Mouse (Mus musculus) lung, embryonic 16.5 days (tissue): ENCODE measurements at regions not wholly inside any gene's neighbourhood (a gene's known extent, or its start where the extent isn't known, plus 50 kb on each side); places are given as distances from the start of the nearest gene placed in this dataset.

Source experiments
- ATAC-seq: fragments of 200-750 bp; cut with Nextera tagmentation; 2 replicates; pipeline ENCODE4 v1.8.0; 2017; ENCODE audit warnings: low read depth, mild to moderate bottlenecking, moderate library complexity
- H3K27ac ChIP-seq: fragments of 300-500 bp; sonication (generic); 2 replicates; pipeline ENCODE4 v1.5.1; 2014; ENCODE audit warnings: mild to moderate bottlenecking, control low read depth, low read length
- H3K27me3 ChIP-seq: fragments of 300-500 bp; sonication (generic); 2 replicates; pipeline ENCODE4 v1.6.1; 2014; ENCODE audit warnings: low read depth, low read length, mixed read lengths; ENCODE audit not compliant: control insufficient read depth, insufficient read depth
- H3K36me3 ChIP-seq: fragments of 300-500 bp; sonication (generic); 2 replicates; pipeline ENCODE4 v1.6.1; 2014; ENCODE audit warnings: low read length; ENCODE audit not compliant: control insufficient read depth, insufficient read depth
- H3K4me1 ChIP-seq: fragments of 300-500 bp; sonication (generic); replicated peaks from 2 replicates; pipeline ENCODE4 v1.6.1; 2014; ENCODE audit warnings: low read length, mixed read lengths; ENCODE audit not compliant: control insufficient read depth, insufficient read depth
- H3K4me2 ChIP-seq: fragments of 300-500 bp; sonication (generic); 2 replicates; pipeline ENCODE4 v1.6.1; 2014; ENCODE audit warnings: low read depth, low read length, control low read depth
- H3K4me3 ChIP-seq: fragments of 300-500 bp; sonication (generic); 2 replicates; pipeline ENCODE4 v1.5.1; 2014; ENCODE audit warnings: mild to moderate bottlenecking, low read length, control low read depth
- H3K9ac ChIP-seq: fragments of 300-500 bp; sonication (generic); 2 replicates; pipeline ENCODE4 v1.6.1; 2014; ENCODE audit warnings: low read length, control low read depth
- H3K9me3 ChIP-seq: fragments of 300-500 bp; sonication (generic); 2 replicates; pipeline ENCODE4 v1.6.1; 2016; ENCODE audit warnings: low read length; ENCODE audit not compliant: control insufficient read depth
- WGBS: fragments of 180-500 bp; shearing (Covaris S2); extraction: QIAGEN DNeasy Blood & Tissue Kit; methylation state at CpG from one replicate; pipeline ENCODE4 v1.1.7; 2014; 5-methylcytosine and 5-hydroxymethylcytosine counted together

DNA sequence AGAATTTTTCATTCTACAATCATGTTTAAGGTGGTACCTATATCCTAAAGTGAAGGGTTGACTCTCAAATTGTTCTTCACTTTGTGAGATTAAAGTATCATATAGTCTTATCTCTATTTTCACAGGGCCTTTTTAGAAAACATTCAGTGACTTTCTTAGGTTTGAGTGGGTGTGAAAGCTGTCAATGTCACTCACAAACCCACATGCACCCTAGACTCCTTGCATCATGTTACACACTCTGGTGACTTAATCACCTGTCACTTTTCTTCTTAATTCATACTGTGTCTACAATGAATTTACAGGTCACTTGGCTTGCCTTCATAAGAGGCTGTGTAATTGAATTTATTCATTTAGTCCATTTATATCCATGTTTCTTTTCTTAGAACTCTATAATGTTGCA, 1026.8 kb upstream of the Alcam start:
- Histone ChIP-seq H3K4me2 (no peak overlapping the region), H3K9ac (no peak overlapping the region), H3K27me3 (no peaks in the 10 kb centered on the region), H3K4me3 (no peak overlapping the region), H3K36me3 (no peaks in the 10 kb centered on the region), H3K4me1 (no peaks in the 10 kb centered on the region), H3K27ac (no peak overlapping the region), H3K9me3 (no peaks in the 10 kb centered on the region)
- no peak for ATAC-seq

DNA sequence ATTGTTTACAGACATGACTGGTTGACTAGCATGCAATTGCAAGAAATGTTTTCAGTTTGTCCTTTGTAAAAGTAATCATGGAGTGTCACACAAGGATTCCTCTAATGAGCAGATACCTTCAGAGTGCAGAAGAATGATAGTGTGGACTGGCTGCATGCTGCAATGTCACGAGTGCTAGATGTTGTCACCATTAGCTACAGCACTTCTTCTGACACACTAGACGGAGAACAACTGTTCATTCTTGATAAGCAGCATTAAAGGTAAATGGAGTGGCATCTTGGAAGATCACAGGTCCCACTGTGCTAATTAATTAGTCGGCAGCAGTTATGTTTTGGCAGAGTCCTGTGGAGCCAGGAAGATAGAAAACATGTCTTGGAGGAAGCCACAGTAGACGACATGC, 985.6 kb upstream of the Alcam start:
- H3K9me3 ChIP-seq = no peaks in the 10 kb centered on the region
- no peak overlapping the region for H3K4me3 ChIP-seq
- ATAC-seq = no peak
- WGBS = 45% methylated on average over 4 of the region's 4 CpGs
- no peaks in the 10 kb centered on the region for H3K4me1 ChIP-seq
- H3K27ac ChIP-seq = no peak overlapping the region
- H3K4me2 ChIP-seq = no peak overlapping the region
- no peaks in the 10 kb centered on the region for H3K36me3 ChIP-seq
- H3K27me3 ChIP-seq = no peaks in the 10 kb centered on the region
- no peak overlapping the region for H3K9ac ChIP-seq

DNA sequence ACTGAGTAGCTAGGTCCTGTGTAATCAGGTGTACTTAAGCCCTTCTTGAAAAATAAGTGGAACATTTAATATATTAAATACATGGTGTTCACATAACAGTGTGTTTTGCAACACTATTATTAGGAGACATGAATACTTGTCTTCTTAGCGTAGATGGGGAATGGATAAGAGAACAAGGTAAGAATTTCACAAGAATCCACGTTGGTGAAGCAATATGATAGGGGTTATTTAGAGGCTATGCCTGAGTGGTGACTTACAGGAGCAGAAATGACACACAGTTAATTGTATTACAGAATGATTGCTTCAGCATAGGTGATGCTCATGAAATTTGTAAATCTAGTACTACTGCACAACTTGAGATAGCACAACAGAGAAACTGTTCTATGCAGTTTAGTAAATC, 964.5 kb upstream of the Alcam start:
- no peak for ATAC-seq
- H3K4me2 ChIP-seq = no peak overlapping the region
- no peak overlapping the region for H3K27ac ChIP-seq
- H3K9me3 ChIP-seq = no peaks in the 10 kb centered on the region
- H3K27me3 ChIP-seq = no peaks in the 10 kb centered on the region
- 60% methylated on average over 2 of the region's 2 CpGs for WGBS
- no peaks in the 10 kb centered on the region for H3K36me3 ChIP-seq
- H3K4me1 ChIP-seq = no peaks in the 10 kb centered on the region
- H3K9ac ChIP-seq = no peak overlapping the region
- H3K4me3 ChIP-seq = no peak overlapping the region

DNA sequence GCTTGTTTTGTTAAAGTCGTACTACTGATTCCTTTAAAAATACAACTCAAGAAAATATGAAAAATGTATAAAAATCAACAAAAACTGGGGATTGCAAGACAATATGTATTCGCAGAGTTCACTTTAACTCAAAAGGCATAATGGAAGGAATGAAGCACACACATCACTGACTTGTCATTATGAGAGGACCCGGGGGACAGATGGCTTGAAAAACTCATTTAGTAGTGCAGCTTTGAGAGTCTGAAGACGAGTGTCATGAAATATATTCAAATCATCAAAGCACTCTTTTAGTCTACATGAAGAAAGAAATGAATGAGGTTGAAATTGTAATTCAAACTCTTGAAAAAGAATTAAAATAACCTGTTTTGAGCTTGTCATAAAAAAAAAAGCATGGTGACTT, 931.3 kb upstream of the Alcam start:
- Histone ChIP-seq H3K27ac (no peak overlapping the region), H3K27me3 (no peaks in the 10 kb centered on the region), H3K36me3 (no peaks in the 10 kb centered on the region), H3K9me3 (no peaks in the 10 kb centered on the region), H3K4me3 (no peak overlapping the region), H3K9ac (no peak overlapping the region), H3K4me1 (no peaks in the 10 kb centered on the region), H3K4me2 (no peak overlapping the region)
- WGBS = 78% methylated on average over 4 of the region's 4 CpGs
- ATAC-seq = no peak

DNA sequence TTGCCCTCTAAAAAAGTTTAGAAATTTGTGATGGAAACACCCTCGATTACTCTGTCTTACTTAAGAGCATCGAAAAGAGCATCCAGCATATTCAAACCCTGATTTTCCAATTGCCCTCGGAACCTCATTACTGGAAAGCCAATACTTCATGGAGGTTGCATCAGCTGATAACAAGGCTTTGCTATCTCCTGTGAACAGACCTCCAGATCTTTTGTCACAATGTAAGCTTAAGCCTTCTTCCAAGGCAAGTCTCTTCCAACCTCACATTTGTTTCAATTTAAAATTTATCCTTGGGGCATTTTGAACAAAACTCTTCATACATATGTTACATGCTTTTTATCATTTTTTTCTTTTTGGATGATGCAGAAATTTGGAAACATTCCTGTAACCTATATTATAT, 888.3 kb upstream of the Alcam start:
- WGBS = 76% methylated on average over 3 of the region's 3 CpGs
- Histone ChIP-seq H3K4me1 (no peaks in the 10 kb centered on the region), H3K4me2 (no peak overlapping the region), H3K9ac (no peak overlapping the region), H3K4me3 (no peak overlapping the region), H3K27ac (no peak overlapping the region), H3K27me3 (no peaks in the 10 kb centered on the region), H3K9me3 (no peaks in the 10 kb centered on the region), H3K36me3 (no peaks in the 10 kb centered on the region)
- ATAC-seq = no peak

DNA sequence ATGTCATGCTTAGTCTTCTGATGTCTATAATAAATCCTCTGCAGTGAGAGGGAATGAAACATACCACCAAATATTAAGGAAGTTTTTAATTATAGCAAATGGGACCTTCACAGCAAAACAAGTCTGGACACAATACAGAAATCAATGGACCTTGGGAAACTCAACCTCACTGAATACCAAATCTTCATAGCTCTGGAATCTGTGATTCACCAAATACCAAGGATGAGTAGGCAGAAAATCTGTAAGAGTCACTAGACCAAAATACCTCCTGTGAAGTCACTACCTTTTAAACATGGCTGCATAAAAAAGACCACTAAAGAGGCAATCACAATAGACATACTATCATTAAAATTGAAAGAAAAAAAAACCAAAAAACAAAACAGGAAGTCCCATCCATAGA, 872.5 kb upstream of the Alcam start:
- no peak overlapping the region for H3K4me2 ChIP-seq
- H3K27ac ChIP-seq = no peak overlapping the region
- H3K36me3 ChIP-seq = no peaks in the 10 kb centered on the region
- H3K4me1 ChIP-seq = no peaks in the 10 kb centered on the region
- H3K9me3 ChIP-seq = no peaks in the 10 kb centered on the region
- ATAC-seq = no peak
- no peak overlapping the region for H3K9ac ChIP-seq
- no peak overlapping the region for H3K4me3 ChIP-seq
- H3K27me3 ChIP-seq = no peaks in the 10 kb centered on the region

DNA sequence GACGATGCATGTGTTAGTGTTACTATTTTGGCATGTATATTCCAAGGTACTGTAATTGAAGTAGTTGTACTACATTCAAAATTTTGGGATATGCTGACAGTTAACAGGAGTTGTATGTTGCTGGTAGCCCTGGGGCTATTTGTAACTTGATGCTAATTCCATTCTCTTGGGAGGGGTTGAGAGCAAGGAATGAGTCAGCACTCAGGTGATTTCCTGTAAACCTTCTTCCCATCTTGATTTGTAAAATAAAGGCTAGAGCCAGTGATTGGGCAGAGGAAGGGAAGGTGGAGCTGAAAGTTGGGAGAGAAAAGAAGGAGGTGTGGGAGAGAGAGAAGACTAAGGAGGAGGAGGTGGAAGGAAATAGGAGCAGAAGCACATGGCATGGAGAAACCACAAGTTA, 838.2 kb upstream of the Alcam start:
- no peaks in the 10 kb centered on the region for H3K27me3 ChIP-seq
- no peak overlapping the region for H3K4me3 ChIP-seq
- no peak for ATAC-seq
- H3K9me3 ChIP-seq = no peaks in the 10 kb centered on the region
- H3K4me2 ChIP-seq = no peak overlapping the region
- no peaks in the 10 kb centered on the region for H3K4me1 ChIP-seq
- whole genome bisulfite sequencing = 79% methylated on average over 1 of the region's 1 CpGs
- H3K27ac ChIP-seq = no peak overlapping the region
- no peak overlapping the region for H3K9ac ChIP-seq
- no peaks in the 10 kb centered on the region for H3K36me3 ChIP-seq

DNA sequence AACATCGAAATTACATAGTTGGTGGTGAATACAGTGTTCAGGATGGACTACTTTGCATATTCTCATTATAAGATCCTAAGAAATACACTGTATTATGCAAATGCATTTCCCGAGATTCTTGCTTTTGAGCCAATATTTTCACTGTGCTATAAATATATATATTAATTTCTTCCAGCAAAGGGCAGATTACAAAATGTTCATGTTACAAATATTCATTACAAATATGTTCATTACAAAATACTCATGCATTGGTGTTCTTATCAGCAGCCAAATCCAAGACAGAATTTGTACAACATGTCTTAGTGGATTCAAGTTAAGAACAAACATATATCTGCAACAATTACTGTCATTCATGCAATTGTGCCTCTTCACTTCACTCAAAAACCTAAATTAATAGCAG, 828.1 kb upstream of the Alcam start:
- H3K4me1 ChIP-seq = no peaks in the 10 kb centered on the region
- H3K9ac ChIP-seq = no peak overlapping the region
- H3K27me3 ChIP-seq = no peaks in the 10 kb centered on the region
- no peaks in the 10 kb centered on the region for H3K36me3 ChIP-seq
- H3K4me3 ChIP-seq = no peak overlapping the region
- H3K4me2 ChIP-seq = no peak overlapping the region
- 63% methylated on average over 2 of the region's 2 CpGs for WGBS
- no peaks in the 10 kb centered on the region for H3K9me3 ChIP-seq
- ATAC-seq = no peak
- H3K27ac ChIP-seq = no peak overlapping the region

DNA sequence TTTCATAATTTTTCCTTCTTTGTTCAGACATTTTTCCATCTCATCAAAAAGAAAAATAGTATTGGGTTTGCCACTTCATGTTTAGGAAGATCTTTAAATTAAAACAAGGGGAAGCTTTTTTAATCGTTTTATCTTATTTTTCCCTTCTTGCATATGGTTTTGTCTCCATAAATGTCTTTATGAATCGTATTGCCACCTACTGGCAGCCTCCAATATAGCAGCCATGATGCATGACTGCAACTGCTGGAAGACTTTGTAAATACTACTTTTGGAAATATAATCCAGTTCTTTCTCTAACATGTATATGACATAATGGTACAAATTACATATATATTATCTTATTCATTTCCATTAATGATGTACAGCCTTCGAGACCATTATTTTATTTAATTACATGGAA, 812.2 kb upstream of the Alcam start:
- Histone ChIP-seq H3K36me3 (no peaks in the 10 kb centered on the region), H3K9me3 (no peaks in the 10 kb centered on the region), H3K27me3 (no peaks in the 10 kb centered on the region), H3K4me3 (no peak overlapping the region), H3K4me2 (no peak overlapping the region), H3K9ac (no peak overlapping the region), H3K27ac (no peak overlapping the region), H3K4me1 (no peaks in the 10 kb centered on the region)
- 5% methylated on average over 3 of the region's 3 CpGs for WGBS
- no peak for ATAC-seq

DNA sequence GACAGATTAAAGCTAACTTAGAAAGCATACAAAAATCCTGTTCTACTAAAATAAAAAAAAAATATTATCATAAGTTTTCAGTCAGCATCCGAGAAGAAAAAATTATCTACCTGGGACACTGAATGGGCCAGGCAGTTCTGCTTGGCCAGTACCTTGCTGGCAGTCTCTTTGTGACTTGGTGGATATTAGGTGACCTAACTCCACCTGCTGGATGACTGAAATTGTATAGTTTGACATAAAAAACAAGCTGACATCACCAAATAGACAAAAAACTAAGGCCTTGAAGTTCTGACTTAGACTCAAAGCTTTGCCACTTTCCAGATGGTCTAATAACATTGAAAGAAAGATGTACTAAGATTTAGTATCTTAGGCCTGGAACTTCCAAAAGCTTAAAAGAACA, 791.5 kb upstream of the Alcam start:
- no peak for ATAC-seq
- no peak overlapping the region for H3K27ac ChIP-seq
- no peaks in the 10 kb centered on the region for H3K9me3 ChIP-seq
- no peak overlapping the region for H3K4me3 ChIP-seq
- 80% methylated on average over 1 of the region's 1 CpGs for WGBS
- H3K36me3 ChIP-seq = no peaks in the 10 kb centered on the region
- no peaks in the 10 kb centered on the region for H3K27me3 ChIP-seq
- no peaks in the 10 kb centered on the region for H3K4me1 ChIP-seq
- no peak overlapping the region for H3K4me2 ChIP-seq
- H3K9ac ChIP-seq = no peak overlapping the region
